Mouse (Mus musculus) kidney, adult 2 months (tissue): ENCODE results near the gene Rtp3. TPM values are rescaled to one million over a fixed set of nuclear protein-coding genes. Genes with fewer than 3 reads are reported as not detected.

ENCODE experiments used
- DNase-seq: peaks from one replicate; pipeline ENCODE4 v3.0.0; 2021
- H3K27ac ChIP-seq: fragments of 200-500 bp; 2 replicates; pipeline ENCODE4 v1.5.1; 2012; ENCODE audit warnings: low read depth, low read length, control low read depth, inconsistent platforms; ENCODE audit not compliant: insufficient read depth
- H3K27me3 ChIP-seq: fragments of 200-500 bp; replicated peaks from 2 replicates; pipeline ENCODE4 v1.6.1; 2012; ENCODE audit warnings: mild to moderate bottlenecking, moderate library complexity, low read length, inconsistent platforms; ENCODE audit not compliant: control insufficient read depth, insufficient read depth
- H3K36me3 ChIP-seq: fragments of 200-500 bp; 2 replicates; pipeline ENCODE4 v1.6.1; 2012; ENCODE audit warnings: mild to moderate bottlenecking, moderate library complexity, low read length, inconsistent platforms; ENCODE audit not compliant: control insufficient read depth, insufficient read depth
- H3K4me1 ChIP-seq: fragments of 200-500 bp; 2 replicates; pipeline ENCODE4 v1.6.1; 2011; ENCODE audit warnings: low read length; ENCODE audit not compliant: control insufficient read depth, insufficient read depth
- H3K4me3 ChIP-seq: fragments of 200-500 bp; 2 replicates; pipeline ENCODE4 v1.5.1; 2011; ENCODE audit warnings: mild to moderate bottlenecking, low read depth, low read length, control low read depth; ENCODE audit not compliant: insufficient read depth
- CTCF ChIP-seq: fragments of 200-500 bp; conservative IDR thresholded peaks from 2 replicates; pipeline ENCODE4 v1.5.1; 2011; ENCODE audit warnings: low read depth, mild to moderate bottlenecking, control low read depth, low read length, moderate library complexity, mixed read lengths; ENCODE audit not compliant: insufficient read depth, insufficient read length
- POLR2A ChIP-seq: fragments of 200-500 bp; IDR thresholded peaks from one replicate; pipeline ENCODE4 v1.6.1; 2011; ENCODE audit warnings: low read depth, low read length, control low read depth
- WGBS: fragments of 180-500 bp; shearing (Covaris S2); methylation state at CpG from one replicate; pipeline ENCODE4 v1.1.7; 2018; 5-methylcytosine and 5-hydroxymethylcytosine counted together
- polyA plus RNA-seq: library from polyadenylated mRNA; depleted of rRNA; stranded (reverse); fragments of >200 nt; gene quantifications from 2 replicates; pipeline ENCODE4 v1.2.3, GENCODE M21; 2012; rRNA removed

Gene Rtp3
- polyA plus RNA-seq, 1 experiment = 11.4 TPM

GRCm38 (mm10) chr9:110946548-110947044, 43.8 kb downstream of the Rtp3 start:
- 56% methylated on average over 20 of the region's 20 CpGs for WGBS
- Histone ChIP-seq H3K27me3 (no peaks in the 10 kb centered on the region), H3K27ac (no peak overlapping the region), H3K4me1 (no peaks in the 10 kb centered on the region), H3K4me3 (no peak overlapping the region), H3K36me3 (no peaks in the 10 kb centered on the region)
- TF ChIP-seq POLR2A (no peak), CTCF (no peak)
- DNase-seq = no peak

- H3K4me3 ChIP-seq = no peak within 1 kb of the TSS
- no peaks in the 10 kb centered on the region for H3K36me3 ChIP-seq
- H3K4me1 ChIP-seq = no peaks in the 10 kb centered on the region
- TF ChIP-seq CTCF (no peak), POLR2A (no peak)
- 42% methylated on average over 11 of the region's 11 CpGs for WGBS
- no peaks in the 10 kb centered on the region for H3K27me3 ChIP-seq
- no peak for DNase-seq
- no peak within 1 kb of the TSS for H3K27ac ChIP-seq
These were observed 44.5 kb downstream of the Rtp3 start, which contains the start of gene Tdgf1 for GRCm38 (mm10) chr9:110945926-110946325. Tdgf1 (minus strand) TSS chr9:110946158.

- TF ChIP-seq CTCF = no peak
- TF ChIP-seq POLR2A = no peak
- H3K27me3 ChIP-seq = no peaks in the 10 kb centered on the region
- H3K36me3 ChIP-seq = no peaks in the 10 kb centered on the region
- 19% methylated on average over 18 of the region's 18 CpGs for WGBS
- H3K4me1 ChIP-seq = no peaks in the 10 kb centered on the region
- no peak overlapping the region for H3K27ac ChIP-seq
- H3K4me3 ChIP-seq = no peak overlapping the region
- no peak for DNase-seq
These were observed 45.0 kb downstream of the Rtp3 start for GRCm38 (mm10) chr9:110945343-110945742.

- H3K4me3 ChIP-seq = no peak overlapping the region
- no peaks in the 10 kb centered on the region for H3K27me3 ChIP-seq
- H3K36me3 ChIP-seq = no peaks in the 10 kb centered on the region
- peak; percentile 41 for TF ChIP-seq CTCF
- TF ChIP-seq POLR2A = no peak
- 43% methylated on average over 13 of the region's 13 CpGs for WGBS
- no peak overlapping the region for H3K27ac ChIP-seq
- no peaks in the 10 kb centered on the region for H3K4me1 ChIP-seq
- no peak for DNase-seq
These were observed 46.1 kb downstream of the Rtp3 start for GRCm38 (mm10) chr9:110944265-110944664.

- Histone ChIP-seq H3K27me3 (no peaks in the 10 kb centered on the region), H3K4me3 (no peak overlapping the region), H3K36me3 (no peaks in the 10 kb centered on the region), H3K4me1 (no peaks in the 10 kb centered on the region), H3K27ac (no peak overlapping the region)
- TF ChIP-seq CTCF (no peak), POLR2A (no peak)
- WGBS = 82% methylated on average over 12 of the region's 12 CpGs
- peak; percentile 31 for DNase-seq
These were observed 52.6 kb downstream of the Rtp3 start for GRCm38 (mm10) chr9:110937506-110938490.

- WGBS = 78% methylated on average over 7 of the region's 7 CpGs
These were observed 54.4 kb downstream of the Rtp3 start for GRCm38 (mm10) chr9:110935941-110936340.

More at GRCm38 (mm10) chr9:110935941-110936340, 54.4 kb downstream of the Rtp3 start:
- no peak for TF ChIP-seq CTCF
- no peak for TF ChIP-seq POLR2A
- Histone ChIP-seq H3K4me1 (no peaks in the 10 kb centered on the region), H3K4me3 (no peak overlapping the region), H3K27ac (no peak overlapping the region), H3K36me3 (no peaks in the 10 kb centered on the region), H3K27me3 (no peaks in the 10 kb centered on the region)
- peak; percentile 30 for DNase-seq

Other genes with a start within 250 kb of the Rtp3 start
- 1.6 and 11.5 TPM in 2 replicates for gene Myl3, start 248.7 kb downstream of the Rtp3 start, polyA plus RNA-seq
- 740 and 847 TPM in 2 replicates for gene Pth1r, start 243.4 kb downstream of the Rtp3 start, polyA plus RNA-seq
- not detected in 2 replicates for gene Prss42, start 192.4 kb downstream of the Rtp3 start, polyA plus RNA-seq
- gene Prss44, start 176.6 kb downstream of the Rtp3 start, polyA plus RNA-seq = not detected in 2 replicates
- not detected in 2 replicates for gene Prss43, start 163.9 kb downstream of the Rtp3 start, polyA plus RNA-seq
- not detected in 2 replicates for gene Prss45, start 156.0 kb downstream of the Rtp3 start, polyA plus RNA-seq
- not detected in 2 replicates for gene Prss46, start 146.1 kb downstream of the Rtp3 start, polyA plus RNA-seq
- not detected in 2 replicates for gene Prss50, start 132.6 kb downstream of the Rtp3 start, polyA plus RNA-seq
- 32.3 and 40.8 TPM in 2 replicates for gene Als2cl, start 110.7 kb downstream of the Rtp3 start, polyA plus RNA-seq
- gene Tmie, start 110.5 kb downstream of the Rtp3 start, polyA plus RNA-seq = 7.9 and 9.5 TPM in 2 replicates
- not detected in 2 replicates for gene Fam240a, start 73.7 kb downstream of the Rtp3 start, polyA plus RNA-seq
- gene Tdgf1, start 44.4 kb downstream of the Rtp3 start, polyA plus RNA-seq = not detected in 2 replicates
- 0.05 and 0.56 TPM in 2 replicates for gene Lrrc2, start 39.0 kb downstream of the Rtp3 start, polyA plus RNA-seq
- 0.39 and 0.63 TPM in 2 replicates for gene Ltf, start 28.7 kb upstream of the Rtp3 start, polyA plus RNA-seq
- 11.1 and 13.8 TPM in 2 replicates for gene Ccrl2, start 66.9 kb upstream of the Rtp3 start, polyA plus RNA-seq
- 10.7 and 12.7 TPM in 2 replicates for gene Lrrfip2, start 127.0 kb upstream of the Rtp3 start, polyA plus RNA-seq